Mouse (Mus musculus): ENCODE data around the gene Spdye4b.

DNA sequence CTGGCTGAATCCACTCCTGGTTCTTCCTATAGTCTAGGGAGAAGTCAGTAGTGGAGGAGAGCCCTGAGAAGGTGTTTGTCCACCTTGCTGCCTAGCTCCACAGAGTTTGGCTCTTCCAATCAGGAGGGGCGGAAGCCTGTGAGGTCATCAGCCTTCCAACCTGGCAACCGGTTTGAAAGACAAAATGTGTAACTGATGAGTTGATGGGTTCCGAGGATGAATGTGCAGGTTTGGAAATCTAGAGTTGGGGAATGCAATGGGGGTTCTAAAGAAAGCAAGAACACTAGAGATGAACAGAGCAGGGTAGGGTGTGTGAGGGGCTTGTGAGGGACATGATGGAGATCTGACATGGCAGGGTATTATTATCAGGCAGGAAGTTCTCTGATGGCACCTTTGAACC, 46.0 kb downstream of the Spdye4b start, which contains the start of gene Spdye4a:
- TF ChIP-seq POLR2A (IDR thresholded peaks at IDR 0.05; ENCODE audit: borderline replicate concordance, extremely low read depth, low read depth, low read length) (no peak), CTCF (IDR thresholded peaks at IDR 0.05; ENCODE audit: insufficient read depth, low read length) (no peak)
